Mouse (Mus musculus): ENCODE results near the gene Sncg. TPM values are rescaled to one million over a fixed set of nuclear protein-coding genes. Genes with fewer than 3 reads are reported as not detected.

Sncg gene
- polyA plus RNA-seq, 1 experiment: not detected

GRCm38 (mm10) chr14:34400021-34400420, 25.4 kb upstream of the Sncg start:
- Histone ChIP-seq H3K27ac (ENCODE audit: control insufficient read depth, insufficient read depth, low read depth, low read length, poor library complexity) (no peak overlapping the region), H3K4me3 (replicated peaks; ENCODE audit: control insufficient read depth, low read depth, low read length) (no peak overlapping the region), H3K4me1 (ENCODE audit: control insufficient read depth, insufficient read depth, low read length) (no peaks in the 10 kb centered on the region)
- TF ChIP-seq CTCF (IDR thresholded peaks at IDR 0.05; ENCODE audit: control insufficient read depth, insufficient read depth, low read length): no peak
- TF ChIP-seq POLR2A (IDR thresholded peaks at IDR 0.05; ENCODE audit: borderline replicate concordance, control insufficient read depth, low read depth, low read length): no peak
- 74% methylated on average over 3 of the region's 3 CpGs for WGBS

GRCm38 (mm10) chr14:34399301-34399700, 24.7 kb upstream of the Sncg start:
- TF ChIP-seq CTCF (IDR thresholded peaks at IDR 0.05; ENCODE audit: control insufficient read depth, insufficient read depth, low read length) (no peak), POLR2A (IDR thresholded peaks at IDR 0.05; ENCODE audit: borderline replicate concordance, control insufficient read depth, low read depth, low read length) (no peak)
- 81% methylated on average over 6 of the region's 6 CpGs for WGBS
- Histone ChIP-seq H3K4me1 (ENCODE audit: control insufficient read depth, insufficient read depth, low read length) (no peaks in the 10 kb centered on the region), H3K4me3 (replicated peaks; ENCODE audit: control insufficient read depth, low read depth, low read length) (no peak overlapping the region), H3K27ac (ENCODE audit: control insufficient read depth, insufficient read depth, low read depth, low read length, poor library complexity) (no peak overlapping the region)

GRCm38 (mm10) chr14:34398901-34399300, 24.3 kb upstream of the Sncg start:
- H3K27ac ChIP-seq (ENCODE audit: control insufficient read depth, insufficient read depth, low read depth, low read length, poor library complexity): no peak overlapping the region
- WGBS: 81% methylated on average over 21 of the region's 21 CpGs
- no peak overlapping the region for H3K4me3 ChIP-seq (replicated peaks; ENCODE audit: control insufficient read depth, low read depth, low read length)
- no peaks in the 10 kb centered on the region for H3K4me1 ChIP-seq (ENCODE audit: control insufficient read depth, insufficient read depth, low read length)
- no peak for TF ChIP-seq CTCF (IDR thresholded peaks at IDR 0.05; ENCODE audit: control insufficient read depth, insufficient read depth, low read length)
- TF ChIP-seq POLR2A (IDR thresholded peaks at IDR 0.05; ENCODE audit: borderline replicate concordance, control insufficient read depth, low read depth, low read length): no peak

DNA sequence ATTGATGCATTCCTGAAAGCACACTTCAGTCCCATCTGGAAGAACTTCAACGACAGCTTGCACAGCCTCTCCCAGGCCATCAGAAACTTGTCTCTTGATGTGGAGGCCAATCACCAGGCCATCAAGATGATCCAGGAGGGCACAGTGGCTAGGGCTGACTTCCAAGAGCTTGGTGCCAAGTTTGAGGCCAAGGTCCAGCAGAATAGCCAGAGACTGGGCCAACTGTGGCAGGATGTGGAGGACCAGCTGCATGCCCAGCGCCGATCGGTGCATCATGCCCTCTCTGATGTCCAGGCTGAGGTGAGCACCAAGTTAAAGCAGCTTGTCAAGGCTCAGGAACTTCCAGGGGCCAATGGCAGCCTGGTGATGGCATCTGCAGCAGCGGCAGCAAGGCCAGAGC, 23.3 kb upstream of the Sncg start:
- Histone ChIP-seq H3K4me3 (replicated peaks; ENCODE audit: control insufficient read depth, low read depth, low read length) (no peak overlapping the region), H3K4me1 (ENCODE audit: control insufficient read depth, insufficient read depth, low read length) (no peaks in the 10 kb centered on the region), H3K27ac (ENCODE audit: control insufficient read depth, insufficient read depth, low read depth, low read length, poor library complexity) (no peak overlapping the region)
- 77% methylated on average over 5 of the region's 5 CpGs for WGBS
- TF ChIP-seq POLR2A (IDR thresholded peaks at IDR 0.05; ENCODE audit: borderline replicate concordance, control insufficient read depth, low read depth, low read length) (no peak), CTCF (IDR thresholded peaks at IDR 0.05; ENCODE audit: control insufficient read depth, insufficient read depth, low read length) (no peak)

- Histone ChIP-seq H3K4me1 (ENCODE audit: control insufficient read depth, insufficient read depth, low read length) (peaks cover 1% of the 10 kb centered on the region; the same call in 1 of the 2 replicates), H3K27ac (ENCODE audit: control insufficient read depth, insufficient read depth, low read depth, low read length, poor library complexity) (no peak overlapping the region), H3K4me3 (replicated peaks; ENCODE audit: control insufficient read depth, low read depth, low read length) (no peak overlapping the region)
- 67% methylated on average over 4 of the region's 4 CpGs for WGBS
- TF ChIP-seq CTCF (IDR thresholded peaks at IDR 0.05; ENCODE audit: control insufficient read depth, insufficient read depth, low read length) (no peak), POLR2A (IDR thresholded peaks at IDR 0.05; ENCODE audit: borderline replicate concordance, control insufficient read depth, low read depth, low read length) (no peak)
Observed at GRCm38 (mm10) chr14:34393295-34393694, 18.7 kb upstream of the Sncg start.

DNA sequence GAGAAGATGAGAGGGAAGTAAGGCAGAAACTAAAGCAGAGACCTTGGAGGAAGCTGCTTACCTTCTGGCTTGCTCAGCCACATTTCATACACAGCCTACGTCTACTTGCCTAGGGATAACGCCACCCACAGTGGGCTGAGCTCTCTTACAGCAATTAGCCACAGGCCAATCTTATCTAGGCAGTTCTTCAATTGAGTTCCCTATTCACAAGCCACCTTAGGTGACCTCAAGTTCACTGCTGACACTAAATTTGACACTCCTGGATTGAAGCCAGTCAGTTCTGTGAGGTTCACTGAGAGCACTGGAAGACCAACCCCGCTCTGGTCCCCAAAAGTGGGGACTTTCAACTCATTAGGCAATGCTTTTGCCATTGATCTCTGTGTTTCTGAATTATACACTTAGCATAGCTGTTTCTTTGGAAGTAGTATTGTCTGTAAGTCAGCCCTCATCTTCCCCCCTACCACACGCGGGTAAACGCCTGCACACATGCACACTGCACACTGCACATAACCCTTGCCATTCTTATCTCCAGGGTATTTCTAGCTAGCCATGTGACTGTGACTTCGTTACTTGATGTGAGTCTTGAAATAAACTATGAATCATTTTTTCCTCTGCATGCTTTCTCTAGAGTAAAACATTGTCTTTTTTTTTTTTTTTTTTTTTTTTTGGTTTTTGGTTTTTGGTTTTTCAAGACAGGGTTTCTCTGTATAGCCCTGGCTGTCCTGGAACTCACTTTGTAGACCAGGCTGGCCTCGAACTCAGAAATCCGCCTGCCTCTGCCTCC, 8.5 kb upstream of the Sncg start:
- 83% methylated on average over 9 of the region's 9 CpGs for WGBS

GRCm38 (mm10) chr14:34378560-34379331, 4.2 kb upstream of the Sncg start:
- TF ChIP-seq POLR2A (IDR thresholded peaks at IDR 0.05; ENCODE audit: borderline replicate concordance, control insufficient read depth, low read depth, low read length) (no peak), CTCF (IDR thresholded peaks at IDR 0.05; ENCODE audit: control insufficient read depth, insufficient read depth, low read length) (no peak)
- Histone ChIP-seq H3K4me1 (ENCODE audit: control insufficient read depth, insufficient read depth, low read length) (no peaks in the 10 kb centered on the region), H3K4me3 (replicated peaks; ENCODE audit: control insufficient read depth, low read depth, low read length) (no peak overlapping the region), H3K27ac (ENCODE audit: control insufficient read depth, insufficient read depth, low read depth, low read length, poor library complexity) (no peak overlapping the region)
- 75% methylated on average over 11 of the region's 11 CpGs for WGBS

More for the DNA sequence above, 8.5 kb upstream of the Sncg start:
- TF ChIP-seq CTCF (IDR thresholded peaks at IDR 0.05; ENCODE audit: control insufficient read depth, insufficient read depth, low read length) (no peak), POLR2A (IDR thresholded peaks at IDR 0.05; ENCODE audit: borderline replicate concordance, control insufficient read depth, low read depth, low read length) (no peak)
- H3K27ac ChIP-seq (ENCODE audit: control insufficient read depth, insufficient read depth, low read depth, low read length, poor library complexity): no peak overlapping the region
- H3K4me1 ChIP-seq (ENCODE audit: control insufficient read depth, insufficient read depth, low read length): no peaks in the 10 kb centered on the region
- H3K4me3 ChIP-seq (replicated peaks; ENCODE audit: control insufficient read depth, low read depth, low read length): no peak overlapping the region

GRCm38 (mm10) chr14:34377121-34377520, 2.5 kb upstream of the Sncg start:
- Histone ChIP-seq H3K4me3 (replicated peaks; ENCODE audit: control insufficient read depth, low read depth, low read length) (no peak overlapping the region), H3K27ac (ENCODE audit: control insufficient read depth, insufficient read depth, low read depth, low read length, poor library complexity) (no peak overlapping the region), H3K4me1 (ENCODE audit: control insufficient read depth, insufficient read depth, low read length) (no peaks in the 10 kb centered on the region)
- WGBS: 56% methylated on average over 4 of the region's 4 CpGs
- TF ChIP-seq CTCF (IDR thresholded peaks at IDR 0.05; ENCODE audit: control insufficient read depth, insufficient read depth, low read length) (no peak), POLR2A (IDR thresholded peaks at IDR 0.05; ENCODE audit: borderline replicate concordance, control insufficient read depth, low read depth, low read length) (no peak)
